Mouse (Mus musculus) layer of hippocampus, adult 8-10 months (tissue): ENCODE measurements around the gene Ldhal6b. TPM values are rescaled to one million over a fixed set of nuclear protein-coding genes. Genes with fewer than 3 reads are reported as not detected.
"Not testable (repeated sequence)": the region's sequence is repeated elsewhere in the genome, so short reads cannot be mapped to it uniquely, and the experiment has no call there.

Experiments used
- DNase-seq, 2 experiments: peaks; one replicate each; pipeline ENCODE4 v3.0.0; 2022; ENCODE audit warnings: low spot score in 2 of 2
- total RNA-seq, 4 experiments: library from RNA; stranded (reverse); gene quantifications; 2 replicates each; pipeline ENCODE4 v1.2.4; 2022

Ldhal6b gene
- total RNA-seq = 1 to 10 TPM; 1.5 to 2.0 (median 1.8) TPM

GRCm38 (mm10) chr17:5418545-5418944, at the start of gene Ldhal6b:
Gene Ldhal6b, minus strand, starts transcription at chr17:5418767.
- no peak for DNase-seq

GRCm38 (mm10) chr17:5467177-5467576, 48.6 kb upstream of the Ldhal6b start:
- DNase-seq = no peak

GRCm38 (mm10) chr17:5466736-5467135, 48.2 kb upstream of the Ldhal6b start:
- no peak for DNase-seq

GRCm38 (mm10) chr17:5463912-5464311, 45.3 kb upstream of the Ldhal6b start:
- no peak for DNase-seq

GRCm38 (mm10) chr17:5453657-5454056, 35.1 kb upstream of the Ldhal6b start:
- DNase-seq = no peak

GRCm38 (mm10) chr17:5443751-5444150, 25.2 kb upstream of the Ldhal6b start:
- no peak for DNase-seq

GRCm38 (mm10) chr17:5443260-5443659, 24.7 kb upstream of the Ldhal6b start:
- no peak for DNase-seq

GRCm38 (mm10) chr17:5442403-5442802, 23.8 kb upstream of the Ldhal6b start:
- not testable (repeated sequence) for DNase-seq

GRCm38 (mm10) chr17:5440159-5440971, 21.8 kb upstream of the Ldhal6b start, which contains the start of gene Tmem242:
Gene Tmem242, minus strand, starts transcription at chr17:5440259.
- peak; percentile 81 to 94 for DNase-seq

GRCm38 (mm10) chr17:5439831-5440158, 21.2 kb upstream of the Ldhal6b start:
- DNase-seq = no peak

GRCm38 (mm10) chr17:5429772-5430133, 11.2 kb upstream of the Ldhal6b start:
- DNase-seq = no peak

- peak; percentile 87 to 96 for DNase-seq
These were observed 10.7 kb upstream of the Ldhal6b start for GRCm38 (mm10) chr17:5429090-5429771.

- DNase-seq = no peak
These were observed 6.6 kb upstream of the Ldhal6b start for GRCm38 (mm10) chr17:5425204-5425603.

GRCm38 (mm10) chr17:5424156-5424555, 5.6 kb upstream of the Ldhal6b start:
- no peak for DNase-seq

GRCm38 (mm10) chr17:5421835-5422234, 3.3 kb upstream of the Ldhal6b start:
- DNase-seq = no peak

GRCm38 (mm10) chr17:5419771-5420518, 1.4 kb upstream of the Ldhal6b start:
- no peak for DNase-seq

- DNase-seq = no peak
These were observed 489 bp upstream of the Ldhal6b start for GRCm38 (mm10) chr17:5419056-5419455.

- DNase-seq = no peak
These were observed 2.0 kb downstream of the Ldhal6b start for GRCm38 (mm10) chr17:5416518-5416917.

GRCm38 (mm10) chr17:5414041-5414440, 4.5 kb downstream of the Ldhal6b start:
- DNase-seq = no peak

- no peak for DNase-seq
These were observed 5.2 kb downstream of the Ldhal6b start for GRCm38 (mm10) chr17:5413350-5413749.

GRCm38 (mm10) chr17:5412740-5413139, 5.8 kb downstream of the Ldhal6b start:
- no peak for DNase-seq

GRCm38 (mm10) chr17:5412301-5412700, 6.3 kb downstream of the Ldhal6b start:
- no peak for DNase-seq
